Mouse (Mus musculus) embryonic fibroblast, embryonic 13.5 days (primary cell): ENCODE measurements at regions not wholly inside any gene's neighbourhood (a gene's known extent, or its start where the extent isn't known, plus 50 kb on each side); places are given as distances from the start of the nearest gene placed in this dataset.

ENCODE experiments used
- H3K27ac ChIP-seq: 2 replicates; pipeline ENCODE4 v1.5.1; 2012; ENCODE audit warnings: low read length, control low read depth, inconsistent platforms; ENCODE audit not compliant: insufficient read depth
- H3K4me1 ChIP-seq: 2 replicates; pipeline ENCODE4 v1.6.1; 2011; ENCODE audit warnings: low read length; ENCODE audit not compliant: control insufficient read depth, insufficient read depth
- H3K4me3 ChIP-seq: 2 replicates; pipeline ENCODE4 v1.5.1; 2011; ENCODE audit warnings: mild to moderate bottlenecking, control low read depth, low read length; ENCODE audit not compliant: insufficient read depth
- CTCF ChIP-seq: IDR thresholded peaks from 2 replicates; pipeline ENCODE4 v1.5.1; 2011; ENCODE audit warnings: mild to moderate bottlenecking, control low read depth, low read length, moderate library complexity, borderline replicate concordance; ENCODE audit not compliant: insufficient read depth
- POLR2A ChIP-seq: IDR thresholded peaks from 2 replicates; pipeline ENCODE4 v1.6.1; 2011; ENCODE audit warnings: low read depth, mild to moderate bottlenecking, control low read depth, low read length, moderate library complexity

DNA sequence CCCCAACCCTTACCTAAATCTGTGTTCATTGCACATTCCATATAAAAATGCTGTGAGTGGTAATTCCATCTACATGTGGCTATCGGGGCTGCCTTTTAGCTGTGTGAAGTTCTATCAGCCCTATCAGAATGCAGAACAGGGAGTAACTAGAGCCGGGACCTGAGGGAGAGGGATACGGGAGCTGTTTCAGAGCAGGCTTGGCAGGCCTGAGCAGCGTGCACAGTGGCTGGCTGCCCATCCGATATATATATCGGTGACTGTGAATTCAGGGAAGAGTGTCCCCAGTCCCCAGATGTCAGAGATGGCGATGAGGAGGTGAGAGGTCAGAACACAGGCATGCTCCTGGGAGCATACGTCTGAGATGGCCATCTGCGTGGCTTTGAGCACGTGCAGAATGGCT lies 79.0 kb downstream of the Arl4c start:
- Histone ChIP-seq H3K27ac (no peak overlapping the region), H3K4me1 (no peaks in the 10 kb centered on the region), H3K4me3 (no peak overlapping the region)
- TF ChIP-seq CTCF = no peak

DNA sequence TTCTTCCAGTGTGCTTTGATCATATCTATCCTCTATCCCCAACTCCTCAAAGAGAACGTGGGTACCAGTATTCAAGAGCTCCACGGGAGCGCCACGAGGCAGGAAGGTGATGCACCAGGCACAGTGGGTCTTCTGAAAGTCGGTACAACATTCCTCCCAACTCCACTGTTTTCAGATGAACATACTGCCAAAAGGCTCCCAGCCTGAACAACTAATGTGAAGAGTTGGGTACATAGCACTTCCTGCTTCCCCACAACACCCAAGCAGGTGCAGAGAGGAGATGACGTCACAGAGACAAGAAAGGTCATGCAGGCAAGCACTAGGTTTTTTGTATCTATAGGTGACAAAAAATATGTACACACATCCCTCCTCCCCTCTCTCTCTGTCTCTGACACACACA lies 79.7 kb downstream of the Arl4c start:
- Histone ChIP-seq H3K27ac (no peak overlapping the region), H3K4me3 (no peak overlapping the region), H3K4me1 (no peaks in the 10 kb centered on the region)
- TF ChIP-seq CTCF (no peak), POLR2A (no peak)

DNA sequence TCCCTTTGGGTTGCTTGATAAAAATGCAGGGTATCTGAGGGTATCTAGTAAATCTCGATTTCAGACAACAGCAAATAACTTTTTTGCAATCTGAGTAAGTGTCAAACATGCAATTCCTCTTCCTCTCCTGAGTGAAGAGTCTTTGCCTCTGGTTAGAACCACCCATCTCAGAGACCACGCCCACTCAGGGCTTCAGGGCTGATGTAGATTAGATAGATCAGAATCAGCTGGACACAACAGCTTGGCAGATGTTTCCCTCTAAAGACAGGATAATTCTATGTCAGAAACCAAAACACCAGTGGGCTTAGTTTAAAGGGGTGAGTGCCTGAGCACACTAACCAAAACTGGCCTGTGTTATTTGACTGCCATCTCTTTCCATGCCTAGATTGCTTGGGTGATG lies 80.8 kb downstream of the Arl4c start:
- H3K27ac ChIP-seq = no peak overlapping the region
- TF ChIP-seq CTCF = no peak
- no peak for TF ChIP-seq POLR2A
- no peak overlapping the region for H3K4me3 ChIP-seq
- no peaks in the 10 kb centered on the region for H3K4me1 ChIP-seq

DNA sequence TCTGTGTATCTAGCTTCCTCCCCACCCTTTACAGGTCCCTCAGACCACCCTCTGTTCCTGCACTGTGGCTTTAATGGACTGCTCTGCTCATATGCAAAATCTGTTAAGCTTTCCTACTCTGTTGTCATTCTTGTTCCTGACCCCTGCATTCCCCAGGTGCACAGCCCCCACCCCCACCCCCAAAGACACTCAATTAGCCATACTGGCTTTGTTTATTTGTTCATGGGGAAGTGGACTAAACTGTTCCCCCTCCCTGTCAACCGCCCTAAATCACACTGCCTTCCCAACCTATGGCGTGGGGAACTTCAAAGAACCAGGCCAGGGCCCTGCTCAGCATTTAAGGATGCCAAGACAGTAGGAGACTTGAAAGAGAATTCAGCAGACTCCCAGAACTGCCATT lies 89.0 kb downstream of the Arl4c start:
- Histone ChIP-seq H3K27ac (no peak overlapping the region), H3K4me3 (no peak overlapping the region), H3K4me1 (no peaks in the 10 kb centered on the region)
- TF ChIP-seq CTCF (no peak), POLR2A (no peak)

DNA sequence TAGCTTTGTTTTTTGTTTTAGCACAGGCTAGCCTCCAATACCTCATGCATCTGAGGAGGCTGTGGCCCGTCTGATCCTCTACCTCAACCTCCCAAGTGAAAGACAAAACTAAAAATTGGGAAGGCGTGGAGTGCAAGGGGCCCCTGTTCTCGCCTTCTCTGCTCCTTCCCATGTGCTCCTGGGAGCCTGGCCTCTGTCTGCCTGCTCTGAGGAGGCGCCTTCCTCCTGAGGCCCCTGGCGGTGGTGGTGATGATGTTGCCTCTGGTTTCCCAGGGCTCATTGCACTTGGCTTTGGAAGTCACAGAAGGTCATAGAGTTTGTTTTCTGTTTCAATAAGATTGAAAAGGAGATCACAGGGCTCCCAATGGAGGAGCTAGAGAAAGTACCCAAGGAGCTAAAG lies 90.8 kb downstream of the Arl4c start:
- Histone ChIP-seq H3K4me1 (no peaks in the 10 kb centered on the region), H3K4me3 (no peak overlapping the region), H3K27ac (no peak overlapping the region)
- TF ChIP-seq POLR2A = no peak
- no peak for TF ChIP-seq CTCF

DNA sequence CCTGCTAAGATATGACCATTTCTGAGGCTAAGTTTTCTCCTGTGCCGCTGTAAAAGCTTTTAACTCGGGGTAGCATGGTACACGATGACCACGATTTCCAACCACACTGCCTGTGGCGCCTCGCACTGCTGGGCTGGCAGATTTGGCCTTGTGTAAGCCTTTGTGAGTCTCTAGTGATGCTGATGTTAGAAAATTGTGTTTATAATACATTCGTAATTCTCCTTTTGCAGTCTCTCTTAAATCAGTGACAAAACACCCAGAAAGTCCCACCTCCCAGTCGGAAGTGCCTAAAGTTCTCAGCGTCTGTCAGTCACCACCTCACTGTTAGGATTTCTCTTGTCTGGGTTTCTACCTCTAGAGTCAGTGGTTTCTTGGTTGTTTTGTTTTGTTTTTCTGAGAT lies 91.2 kb downstream of the Arl4c start:
- H3K4me1 ChIP-seq = no peaks in the 10 kb centered on the region
- H3K27ac ChIP-seq = no peak overlapping the region
- TF ChIP-seq CTCF = no peak
- TF ChIP-seq POLR2A = no peak
- H3K4me3 ChIP-seq = no peak overlapping the region

DNA sequence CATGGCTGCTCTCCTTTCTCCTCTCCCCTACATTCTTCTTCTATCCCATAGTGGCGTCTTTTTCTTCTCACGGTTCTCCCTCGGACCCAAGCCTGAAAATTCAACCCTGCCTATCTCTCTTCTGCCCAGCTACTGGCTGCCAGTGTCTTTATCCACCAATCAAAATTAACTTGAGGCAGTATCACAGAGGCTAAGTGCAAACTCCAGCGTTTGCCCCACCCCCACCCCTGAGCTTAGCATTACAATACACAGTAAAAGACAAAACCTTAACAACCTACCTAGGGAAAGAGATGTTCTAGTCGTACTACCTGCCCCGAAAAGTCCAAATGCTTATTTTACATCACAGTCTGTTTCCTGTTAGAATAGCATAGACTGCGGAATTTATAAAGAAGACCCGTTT lies 93.2 kb downstream of the Arl4c start:
- Histone ChIP-seq H3K27ac (no peak overlapping the region), H3K4me3 (no peak overlapping the region), H3K4me1 (no peaks in the 10 kb centered on the region)
- TF ChIP-seq POLR2A (no peak), CTCF (no peak)

DNA sequence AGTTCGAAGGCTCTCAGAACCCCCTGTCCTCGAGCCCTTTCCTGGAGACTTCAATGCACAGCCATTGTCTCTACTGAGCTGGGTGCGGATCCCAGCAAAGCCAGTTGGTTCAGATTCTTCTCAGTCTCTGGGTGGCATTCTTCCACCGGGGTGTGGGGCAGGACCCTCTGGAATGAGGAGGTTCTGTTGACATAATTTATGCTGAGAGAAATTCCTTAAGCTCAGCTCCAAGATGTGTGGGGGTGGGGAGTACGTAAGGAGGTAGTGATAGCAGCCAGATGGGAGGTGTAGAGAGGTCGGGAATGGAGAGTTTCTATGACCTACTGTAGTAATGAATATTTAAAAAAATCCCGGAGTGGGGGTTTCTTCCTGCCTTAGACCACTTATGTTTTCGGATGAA lies 93.8 kb downstream of the Arl4c start:
- Histone ChIP-seq H3K27ac (no peak overlapping the region), H3K4me1 (no peaks in the 10 kb centered on the region), H3K4me3 (no peak overlapping the region)
- TF ChIP-seq POLR2A (no peak), CTCF (no peak)

DNA sequence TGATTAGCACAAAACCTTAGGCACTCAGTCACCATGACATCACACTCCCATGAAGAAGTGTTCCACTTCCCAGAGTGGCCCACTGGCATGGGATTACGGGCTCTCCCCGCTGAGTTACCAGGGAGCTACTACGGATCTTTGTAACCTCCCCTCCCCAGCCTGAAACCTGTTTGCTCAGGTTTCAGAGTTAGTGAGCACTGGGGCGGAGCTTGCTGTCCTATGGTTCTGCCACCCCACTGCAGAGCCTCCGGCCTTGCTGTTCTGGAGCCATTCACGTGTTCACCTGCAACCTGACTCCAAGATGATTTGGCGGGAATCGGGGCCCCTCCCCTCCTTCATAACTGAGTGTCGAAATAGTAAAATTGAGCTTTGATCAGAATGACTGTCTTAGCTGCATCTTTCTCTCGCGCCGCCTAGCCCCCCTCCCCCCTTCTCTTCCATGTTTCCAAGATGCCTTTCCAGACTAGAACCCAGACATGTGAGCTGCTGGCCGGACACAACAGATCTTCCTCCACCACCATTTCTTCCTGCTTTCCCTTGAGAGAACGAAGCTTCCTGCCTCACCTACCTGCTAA lies 95.8 kb upstream of the Glrp1 start:
- Histone ChIP-seq H3K4me3 (no peak overlapping the region), H3K4me1 (no peaks in the 10 kb centered on the region), H3K27ac (no peak overlapping the region)
- TF ChIP-seq CTCF (no peak), POLR2A (no peak)

DNA sequence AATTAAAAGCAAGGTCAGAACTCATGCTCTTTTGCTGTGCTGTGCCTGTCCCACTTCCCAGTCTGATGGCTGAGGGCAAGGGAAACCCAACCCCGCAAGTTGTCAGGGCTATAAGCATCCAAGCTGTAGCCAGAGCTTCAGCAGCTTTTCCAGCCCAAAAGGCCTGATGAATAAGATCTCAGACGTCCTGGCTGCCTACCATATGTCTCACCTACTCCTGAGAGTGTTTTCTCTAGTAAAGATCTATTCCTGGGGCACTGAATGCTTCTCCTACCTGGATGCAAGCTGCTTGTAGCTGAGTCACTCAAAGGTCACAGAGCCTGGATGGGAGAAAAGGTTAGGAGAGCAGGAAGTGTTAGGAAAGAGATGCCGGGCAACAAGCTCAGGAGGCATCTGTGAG lies 92.4 kb upstream of the Glrp1 start:
- TF ChIP-seq CTCF (no peak), POLR2A (no peak)
- no peak overlapping the region for H3K4me3 ChIP-seq
- H3K27ac ChIP-seq = no peak overlapping the region
- H3K4me1 ChIP-seq = no peaks in the 10 kb centered on the region

DNA sequence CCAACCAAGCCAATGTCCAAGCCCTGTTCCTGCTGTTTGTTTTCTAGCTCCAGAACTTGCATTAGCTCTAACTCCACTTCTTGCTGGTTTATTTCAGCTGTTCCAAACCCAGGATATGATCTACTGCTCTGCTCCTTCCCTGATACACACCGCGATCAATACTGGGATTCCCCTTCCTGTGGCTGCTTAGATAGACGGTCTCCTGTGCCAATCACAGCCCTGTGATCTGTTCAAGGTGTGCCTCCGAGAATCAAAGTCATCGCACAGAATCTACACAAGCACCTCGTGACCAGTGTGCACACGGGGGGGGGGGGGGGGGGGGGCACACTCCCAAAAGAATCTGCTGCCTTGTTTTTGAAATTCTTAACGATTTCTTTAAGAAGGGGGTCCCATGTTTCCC lies 91.9 kb upstream of the Glrp1 start:
- no peaks in the 10 kb centered on the region for H3K4me1 ChIP-seq
- H3K27ac ChIP-seq = no peak overlapping the region
- TF ChIP-seq POLR2A = no peak
- TF ChIP-seq CTCF = no peak
- no peak overlapping the region for H3K4me3 ChIP-seq
